Mouse (Mus musculus) liver (tissue): ENCODE results near the gene Erc2.

Experiments used
- DNase-seq: peaks from one replicate; pipeline ENCODE4 v3.0.0-alpha.2; 2020; ENCODE audit warnings: mixed read lengths

Gene Erc2

DNA sequence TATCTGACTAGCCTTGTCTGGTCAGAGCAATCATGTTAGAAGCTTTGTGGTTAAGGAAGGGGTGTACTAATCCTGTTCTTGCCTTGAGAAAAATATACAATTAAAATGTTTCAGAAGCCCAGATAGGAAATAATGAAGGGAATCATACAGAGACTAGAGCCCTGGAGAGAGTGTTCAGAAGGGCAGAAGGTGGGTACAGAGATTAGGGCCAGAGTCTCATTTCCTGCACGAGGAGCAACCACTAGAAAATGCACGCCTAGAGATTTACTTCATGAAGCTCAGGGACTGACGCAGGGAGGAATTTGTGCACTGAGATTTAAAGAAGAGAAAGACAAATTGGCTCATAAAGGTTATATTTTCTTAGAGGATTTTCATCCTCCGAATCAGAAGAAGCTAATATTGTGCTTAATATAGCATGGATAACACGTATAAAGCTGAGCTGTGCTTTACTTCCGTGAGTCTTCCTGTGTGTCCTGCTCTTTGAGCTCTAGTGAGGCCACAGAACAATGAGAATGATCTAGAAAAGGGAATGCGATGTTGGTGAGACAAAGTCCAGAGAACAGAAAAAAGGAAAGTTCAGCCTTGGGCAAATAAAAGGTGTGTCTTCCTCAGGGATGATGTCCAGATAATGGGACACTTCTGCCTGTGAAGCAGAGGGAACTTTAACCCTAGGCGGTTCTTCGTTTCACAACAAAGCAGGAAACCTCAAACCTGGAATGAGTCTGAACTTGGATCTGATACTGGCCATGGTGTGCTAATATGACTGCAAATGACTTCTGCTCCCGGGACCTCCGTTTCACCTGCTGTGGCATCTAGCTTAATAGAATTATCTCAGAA is 45.0 kb downstream of the Erc2 start:
- DNase-seq: no peak

DNA sequence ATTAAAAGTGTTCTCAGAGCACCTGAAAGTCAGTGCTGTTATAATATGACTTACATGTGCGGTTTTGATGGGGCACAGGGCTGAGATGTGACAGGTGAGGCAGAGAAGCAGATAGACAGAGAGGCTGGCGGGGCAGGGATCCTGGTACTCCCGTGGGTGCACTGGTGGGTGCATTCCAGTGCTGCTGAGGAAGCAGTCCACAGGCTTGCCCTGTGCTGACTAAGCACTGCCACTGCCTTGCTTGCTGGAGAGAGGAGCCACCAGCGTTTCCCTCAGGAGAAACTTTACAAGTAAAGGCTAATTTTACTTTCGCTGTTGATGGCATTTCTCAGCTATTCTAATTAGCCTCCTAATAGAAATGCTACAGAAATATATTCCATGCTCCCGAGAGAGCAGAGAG is 45.9 kb downstream of the Erc2 start:
- DNase-seq: no peak

DNA sequence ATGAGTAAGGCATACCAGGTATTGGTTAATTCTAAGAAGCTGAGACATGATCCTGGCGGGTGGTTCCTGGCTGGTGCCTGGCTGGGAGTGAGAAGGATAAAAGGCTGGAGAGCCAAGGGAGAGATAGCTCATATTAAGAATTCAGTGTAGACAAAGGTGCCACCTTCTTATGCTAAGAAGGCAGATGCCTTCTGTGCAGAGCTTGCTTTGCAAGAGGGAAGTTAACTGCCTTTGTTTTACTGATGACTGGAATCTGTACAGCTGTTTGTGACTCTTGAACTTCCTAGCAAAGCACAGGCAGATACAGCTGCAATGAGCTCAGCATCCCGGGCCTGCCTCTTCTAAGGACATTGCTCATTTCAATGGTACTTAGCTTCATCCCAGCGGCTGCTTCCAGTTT is 47.7 kb downstream of the Erc2 start:
- DNase-seq: no peak

DNA sequence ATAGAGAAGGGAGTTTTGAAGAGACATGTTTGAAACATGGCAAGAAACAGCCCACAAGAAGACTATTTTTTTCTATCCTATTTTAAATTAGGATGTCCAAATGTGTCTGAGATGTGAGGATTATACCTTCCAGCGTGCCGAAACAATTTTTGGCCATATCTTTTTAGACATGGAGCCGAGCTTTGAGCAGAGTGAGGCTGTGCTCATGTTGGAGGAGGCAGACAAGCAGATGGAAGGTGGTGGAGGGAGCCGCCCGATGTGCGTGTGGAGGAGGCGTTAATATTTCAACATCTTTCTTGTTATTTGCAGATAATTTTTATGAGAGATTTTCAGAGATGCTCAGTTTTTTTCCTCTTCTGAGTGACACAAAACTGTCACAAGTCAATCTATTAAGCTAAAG is 50.5 kb downstream of the Erc2 start:
- no peak for DNase-seq

DNA sequence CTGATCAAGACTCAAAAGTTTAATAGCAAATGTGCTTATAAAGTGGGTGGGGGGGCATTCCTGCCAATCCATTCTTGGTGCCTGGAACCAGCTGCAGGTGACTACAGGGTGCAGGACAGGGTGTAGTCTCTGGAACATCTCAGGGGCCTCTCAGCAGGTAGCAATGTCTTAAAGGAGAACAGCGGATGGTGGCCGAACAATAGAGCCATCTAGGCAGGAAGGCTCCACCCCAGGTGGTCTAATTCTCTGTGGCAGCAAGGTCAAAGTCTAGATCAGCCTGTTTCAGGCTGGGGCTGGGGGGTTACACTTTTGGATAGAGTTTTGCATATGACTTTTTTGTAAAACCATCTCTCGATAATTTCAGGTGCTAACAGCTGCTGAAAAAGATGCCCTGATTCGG is 51.9 kb downstream of the Erc2 start:
- no peak for DNase-seq

DNA sequence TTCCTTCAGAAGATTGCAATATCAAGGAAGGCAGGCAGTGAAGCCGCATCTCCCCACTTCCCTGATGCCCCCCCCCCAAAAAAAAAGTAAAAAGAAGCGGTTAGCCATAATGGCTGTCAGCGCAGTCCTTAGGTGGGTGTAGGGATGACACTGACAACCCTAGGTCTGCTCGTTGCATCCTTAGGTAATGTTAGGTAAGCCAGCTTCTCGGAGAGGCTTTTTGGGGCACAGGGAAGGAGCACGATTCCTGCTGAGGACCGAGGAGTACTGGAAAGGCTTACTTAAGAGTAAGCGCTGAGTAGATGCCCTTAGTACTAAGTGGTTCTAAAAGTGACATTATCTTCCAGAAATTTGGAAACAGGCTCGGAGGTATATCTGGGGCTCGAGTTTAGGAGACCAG is 52.3 kb downstream of the Erc2 start:
- DNase-seq: no peak

DNA sequence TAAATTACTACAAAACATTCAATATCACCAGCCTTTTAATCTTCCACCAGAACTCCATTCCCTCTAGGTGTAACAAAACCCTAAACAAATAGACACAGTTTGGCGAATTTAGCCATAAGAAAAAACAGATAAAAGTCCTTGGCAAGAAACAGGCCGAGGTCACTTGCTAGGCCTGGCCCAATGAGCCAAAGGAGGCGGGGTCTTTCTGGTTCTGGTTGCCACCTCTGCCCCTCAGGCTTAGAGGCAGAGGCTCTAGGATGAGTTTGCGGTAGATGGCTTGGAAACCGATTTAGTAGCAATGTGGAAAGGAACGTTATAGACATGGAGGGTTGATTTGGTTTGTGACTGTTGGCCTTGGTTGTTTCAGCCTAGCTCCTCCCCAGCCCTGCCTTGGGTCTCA is 52.8 kb downstream of the Erc2 start:
- DNase-seq: no peak

DNA sequence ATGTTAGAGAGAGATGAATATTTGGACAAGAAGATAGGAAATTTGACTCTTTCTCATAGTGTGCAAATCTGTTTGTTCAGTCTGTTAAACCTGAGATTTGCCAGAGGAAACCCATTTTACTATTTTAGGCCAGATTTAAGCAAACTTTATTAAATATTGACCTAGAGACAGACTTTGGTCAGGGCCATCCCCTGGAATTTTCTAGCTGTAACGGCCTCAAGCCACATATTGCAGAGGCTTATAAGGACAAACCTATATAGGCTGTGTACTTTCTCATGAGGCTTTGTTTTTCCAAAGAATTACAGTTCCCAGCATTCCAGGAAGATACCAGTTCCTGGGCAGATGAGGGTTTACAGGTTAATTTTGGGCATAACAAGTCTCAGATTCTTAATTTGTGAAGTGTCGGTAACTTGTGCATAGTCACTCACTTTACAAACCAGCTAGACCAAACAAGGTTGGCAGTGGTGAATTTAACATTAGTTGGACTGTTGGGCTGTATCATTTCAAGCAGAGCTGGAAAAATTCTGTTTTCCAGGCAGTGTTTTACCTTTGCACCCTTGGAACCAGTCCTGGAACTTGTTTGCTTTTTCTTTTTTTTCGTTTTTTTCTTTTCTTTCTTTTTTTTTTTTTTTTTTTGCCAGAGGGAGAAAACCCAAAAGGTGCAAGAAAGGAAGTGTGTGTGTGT is 60.3 kb downstream of the Erc2 start:
- no peak for DNase-seq

DNA sequence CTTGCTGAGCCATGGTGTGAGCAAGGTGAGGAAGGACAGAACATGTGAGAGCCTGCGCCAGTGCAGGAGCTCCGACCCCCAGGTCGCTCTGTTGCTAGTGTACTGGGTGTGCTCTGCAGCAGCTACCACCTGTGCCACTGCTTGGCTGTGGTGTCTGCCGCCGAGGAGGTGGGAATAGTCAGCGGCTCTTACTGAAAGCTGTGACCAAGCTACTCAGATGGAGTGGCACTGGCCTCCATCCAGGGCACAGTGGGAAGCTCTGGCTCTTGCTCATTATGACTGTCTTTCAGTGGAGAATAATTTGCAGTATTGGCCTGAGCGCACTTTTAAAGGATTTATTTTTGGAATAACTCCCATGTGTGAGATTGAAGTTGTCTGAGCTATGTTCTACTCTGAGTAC is 73.6 kb downstream of the Erc2 start:
- DNase-seq: no peak

DNA sequence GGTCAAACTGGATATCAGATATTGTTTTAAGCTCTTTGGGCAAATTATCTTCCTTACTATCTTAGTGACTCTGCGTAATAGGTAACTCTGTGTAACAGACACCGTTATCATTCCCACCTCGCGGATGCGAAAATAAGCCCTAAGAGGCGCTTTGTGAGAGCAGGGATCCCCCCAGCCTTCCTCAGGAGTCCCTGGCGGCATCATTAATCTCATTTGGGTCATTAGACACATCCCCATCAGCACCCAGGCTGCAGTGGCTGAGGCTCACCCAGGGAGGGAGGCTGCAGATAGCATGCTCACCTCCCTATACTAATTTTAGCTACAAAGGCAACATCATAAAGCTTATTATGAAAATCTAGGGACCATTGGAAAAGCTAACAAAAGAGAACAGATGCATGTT is 95.1 kb downstream of the Erc2 start:
- no peak for DNase-seq

DNA sequence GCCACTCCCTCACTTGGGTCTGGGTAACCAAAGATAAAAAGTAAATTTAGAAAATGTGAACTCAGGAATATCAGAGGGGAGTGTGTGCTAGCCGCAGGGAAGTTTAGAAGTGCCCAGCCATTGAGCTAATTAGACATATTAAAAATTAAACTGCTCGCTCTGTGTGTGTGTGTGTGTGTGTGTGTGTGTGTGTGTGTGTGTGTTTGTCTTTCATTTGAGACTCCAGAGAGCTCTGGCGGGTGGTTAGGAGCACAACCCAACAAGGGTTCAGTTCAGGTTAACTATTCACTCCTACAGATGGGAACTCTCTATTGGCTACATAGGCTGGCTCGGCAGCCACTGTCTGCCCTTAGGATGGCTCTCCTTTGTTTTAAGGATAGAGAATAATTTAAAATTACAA is 97.4 kb downstream of the Erc2 start:
- DNase-seq: no peak

DNA sequence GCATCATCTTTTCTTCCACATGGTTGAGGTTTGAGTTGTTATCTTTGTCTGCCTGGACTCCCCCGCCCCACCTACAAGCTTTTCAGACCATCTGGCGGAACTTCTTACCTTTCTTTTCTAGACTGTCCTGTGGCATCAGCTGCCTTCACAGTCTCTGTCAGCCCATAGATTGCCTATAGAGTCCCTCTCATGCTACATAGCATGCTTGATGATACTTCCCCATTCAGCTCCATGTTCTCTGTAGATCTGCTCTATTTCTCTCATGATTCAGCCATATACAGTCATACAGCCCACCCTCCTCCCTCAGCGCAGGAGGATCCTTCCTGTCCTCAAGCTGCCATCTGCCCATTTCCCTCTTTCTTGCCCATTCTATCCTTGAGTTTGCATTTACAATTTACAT is 98.7 kb downstream of the Erc2 start:
- DNase-seq: no peak

DNA sequence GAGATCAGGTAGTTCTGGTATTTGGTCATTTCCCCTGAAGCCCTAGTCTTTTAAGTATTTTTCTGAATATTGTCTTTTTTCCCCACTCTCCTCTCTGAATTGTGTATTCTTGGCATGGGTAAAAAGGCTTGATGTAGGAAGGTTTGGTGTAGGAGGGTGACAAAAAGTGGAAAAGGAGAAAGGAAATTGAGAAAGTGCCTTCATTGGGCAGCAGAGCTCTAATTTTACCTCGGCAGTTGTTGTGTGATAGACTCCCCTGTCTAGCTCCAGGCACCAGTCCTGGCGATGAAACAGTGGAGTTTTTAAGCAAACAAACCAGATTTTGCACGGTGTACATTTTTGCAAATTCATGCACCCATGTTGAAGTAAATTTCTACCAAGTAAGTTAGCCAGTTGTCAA is 99.5 kb downstream of the Erc2 start:
- no peak for DNase-seq

DNA sequence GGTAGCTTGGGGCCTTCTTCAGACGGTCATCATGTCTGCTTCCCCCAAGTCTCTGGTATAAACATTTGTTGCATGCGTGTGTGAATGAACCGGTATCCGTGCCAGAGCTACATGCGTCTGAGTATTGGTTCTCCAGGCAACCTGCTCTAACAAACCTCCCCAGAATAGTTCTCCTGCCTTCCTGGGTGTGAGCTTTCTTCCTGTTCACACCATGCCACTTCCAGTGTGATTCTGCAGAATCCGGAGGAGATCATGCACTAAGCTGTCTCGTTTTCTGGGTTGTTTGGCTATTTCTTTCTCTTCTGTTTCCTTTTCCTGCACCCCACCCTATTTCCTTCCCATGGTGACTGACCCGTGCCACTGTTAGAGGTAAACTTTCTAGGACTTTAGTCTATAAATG is 105.3 kb downstream of the Erc2 start:
- no peak for DNase-seq

DNA sequence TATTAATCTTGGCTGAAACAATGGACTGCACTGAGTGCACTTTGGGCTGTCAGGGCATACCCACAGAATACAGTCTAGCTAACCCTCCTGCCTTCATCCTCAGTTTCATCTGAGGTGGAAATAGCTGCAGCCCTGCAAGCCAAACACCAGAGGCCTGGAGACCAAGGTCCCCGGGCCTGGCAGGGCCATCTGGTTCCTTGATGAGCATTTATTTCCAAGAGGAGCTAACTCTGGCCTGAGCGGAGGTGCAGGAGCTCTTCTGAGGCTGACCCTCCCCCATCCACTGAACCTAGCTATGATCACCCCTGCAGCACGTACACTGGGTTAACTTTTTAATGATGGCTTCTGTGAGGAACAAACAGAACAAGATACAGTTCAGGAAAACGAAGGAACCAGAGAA is 108.9 kb downstream of the Erc2 start:
- DNase-seq: no peak

DNA sequence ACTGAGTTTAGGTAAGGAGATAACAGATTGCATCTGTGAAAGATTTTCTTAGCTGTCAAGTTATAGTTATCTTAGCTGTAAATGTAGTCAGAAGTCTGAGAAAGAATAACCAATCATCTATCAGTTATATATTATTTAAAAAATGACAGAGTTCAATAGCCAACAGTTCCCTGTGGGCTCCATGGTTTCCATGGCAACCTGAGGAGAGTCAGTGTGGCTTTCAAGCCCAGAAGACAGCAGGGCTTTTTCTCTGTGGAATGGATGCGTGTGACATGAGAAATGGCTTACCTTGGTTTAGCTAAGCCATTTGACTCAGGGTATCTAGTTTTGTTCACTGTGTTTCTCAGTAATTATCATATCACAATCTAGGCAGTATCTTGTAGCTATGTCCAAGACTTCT is 117.2 kb downstream of the Erc2 start:
- no peak for DNase-seq

DNA sequence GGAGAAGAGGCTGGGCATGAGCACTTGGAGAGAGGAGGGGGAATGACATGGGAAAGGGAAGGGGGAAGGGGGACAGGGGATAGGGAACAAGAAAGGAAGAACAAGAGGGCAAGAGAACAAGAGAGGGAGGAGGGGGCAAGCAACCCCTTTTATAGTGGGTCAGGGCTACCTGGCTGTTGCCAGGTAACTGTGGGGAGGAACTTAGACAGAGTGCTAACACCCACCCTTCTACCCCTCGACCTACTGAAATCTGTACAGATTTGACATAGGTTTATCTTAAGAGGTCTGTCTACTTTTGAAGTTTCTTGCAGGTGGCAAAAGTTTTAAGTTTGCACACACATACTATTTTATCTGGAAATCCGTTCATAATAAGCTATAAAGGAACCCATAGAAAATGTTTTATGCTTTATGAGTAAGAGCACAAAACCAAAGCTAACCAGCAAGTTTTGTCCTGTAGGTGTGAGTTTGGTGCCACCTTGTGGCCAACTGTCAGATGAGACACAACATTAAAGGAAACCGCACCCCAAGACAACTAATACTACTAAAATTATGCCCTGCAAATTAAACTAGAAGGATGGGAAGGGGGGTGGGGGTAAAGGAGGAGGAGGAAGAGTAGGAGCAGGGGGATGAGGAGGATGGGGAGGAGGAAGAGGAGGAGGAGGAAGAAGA is 119.2 kb downstream of the Erc2 start:
- DNase-seq: peak; percentile 48

DNA sequence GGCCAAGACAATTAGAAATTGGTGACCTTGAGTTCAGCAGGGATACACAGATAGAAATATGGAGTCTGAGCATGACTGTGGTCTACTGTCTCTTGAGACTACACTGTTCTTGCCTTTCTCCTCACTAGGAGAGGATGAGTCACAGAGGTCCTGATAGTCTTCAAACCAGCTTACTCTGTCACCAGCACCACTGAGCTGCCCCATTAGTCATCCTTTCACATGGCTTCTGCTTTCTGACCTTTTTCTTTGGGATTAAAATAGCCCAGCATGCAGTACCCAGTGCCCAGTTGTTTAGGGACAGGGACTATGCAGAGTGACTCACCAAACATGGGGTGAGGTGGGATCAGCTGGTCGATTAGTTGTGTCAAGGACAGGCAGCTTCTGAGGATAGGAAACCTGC is 132.1 kb downstream of the Erc2 start:
- DNase-seq: no peak

DNA sequence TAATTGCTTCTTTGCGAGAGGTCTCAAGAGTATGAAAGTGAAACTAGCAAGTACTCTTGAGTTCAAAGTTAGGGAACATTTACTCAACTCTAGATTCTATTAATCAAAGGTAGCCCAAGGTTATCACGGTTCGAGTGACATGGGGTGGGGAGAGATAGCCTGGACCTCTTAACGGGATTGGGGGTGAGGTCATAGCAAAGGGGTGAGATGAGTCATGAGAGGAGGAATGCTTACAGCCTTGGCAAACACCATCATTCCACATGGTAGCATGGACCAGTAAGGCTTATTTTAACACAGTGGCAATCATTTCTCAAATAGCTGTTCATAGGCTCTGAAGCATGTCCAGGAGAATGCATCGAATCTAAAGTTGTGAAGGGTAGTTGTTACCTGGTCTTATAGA is 134.7 kb downstream of the Erc2 start:
- DNase-seq: no peak

DNA sequence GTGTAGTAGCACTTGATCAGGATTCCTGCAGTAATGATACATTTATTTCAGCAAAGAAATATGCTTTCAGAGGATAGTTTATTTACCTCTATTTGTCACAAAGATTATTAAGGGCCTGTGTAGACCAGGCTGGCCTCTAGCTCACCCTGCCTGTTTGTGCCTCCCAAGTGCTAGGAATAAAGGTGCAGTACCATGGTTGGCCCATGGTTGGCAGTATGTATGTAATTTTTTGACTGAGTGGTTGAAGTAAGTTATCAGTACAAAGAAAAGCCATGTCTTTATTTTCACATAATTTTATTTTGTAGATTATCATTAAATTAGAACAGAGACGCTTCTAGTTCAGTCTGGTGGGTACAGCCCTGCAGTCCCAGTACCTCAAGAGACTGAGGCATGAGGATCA is 136.0 kb downstream of the Erc2 start:
- DNase-seq: no peak

DNA sequence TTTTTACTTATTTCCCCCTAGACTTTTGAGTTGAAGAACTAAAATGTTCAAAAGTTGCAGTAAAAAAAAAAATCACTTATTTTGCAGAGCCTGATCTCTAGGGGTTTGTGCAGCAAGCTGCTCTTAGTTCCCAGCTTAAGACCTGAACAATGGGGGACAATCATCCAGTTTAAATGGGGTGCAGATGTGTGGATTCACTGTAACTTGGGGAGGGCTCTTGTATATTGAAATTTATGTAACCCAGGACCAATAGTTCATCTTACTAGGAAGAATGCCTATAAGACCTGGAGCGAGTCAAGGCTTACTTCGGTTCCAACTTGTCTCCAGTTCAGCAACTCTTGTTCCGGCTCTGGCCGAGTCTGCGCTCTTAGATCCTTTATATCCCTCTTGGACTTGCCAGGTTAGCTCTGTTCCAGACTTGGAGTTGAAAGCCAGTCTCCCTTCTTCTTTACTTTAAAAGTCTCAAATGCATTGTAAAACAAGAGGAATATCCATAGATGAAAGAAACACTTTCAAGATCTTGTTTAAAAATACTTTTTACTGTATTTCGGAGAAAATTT is 136.9 kb downstream of the Erc2 start:
- DNase-seq: no peak

DNA sequence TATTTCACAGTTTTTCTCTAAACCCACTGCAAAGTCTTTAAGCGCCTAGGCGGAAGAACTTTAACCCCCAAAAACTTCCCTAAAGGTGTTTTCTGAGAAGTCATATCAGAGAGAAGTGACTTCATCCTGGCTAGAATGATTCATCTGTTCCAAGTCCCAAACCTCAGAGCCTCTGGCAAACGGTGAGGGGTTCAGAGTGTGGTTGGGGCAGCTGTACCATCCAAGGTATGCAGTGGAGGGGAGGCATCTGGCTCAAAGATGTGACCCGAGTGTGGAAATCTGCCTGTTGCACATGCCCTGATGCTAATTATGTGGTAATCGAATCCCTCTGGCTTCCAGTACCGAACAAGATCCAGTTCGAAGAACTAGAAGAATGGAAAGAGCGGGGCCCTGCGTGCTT is 137.8 kb downstream of the Erc2 start:
- no peak for DNase-seq

DNA sequence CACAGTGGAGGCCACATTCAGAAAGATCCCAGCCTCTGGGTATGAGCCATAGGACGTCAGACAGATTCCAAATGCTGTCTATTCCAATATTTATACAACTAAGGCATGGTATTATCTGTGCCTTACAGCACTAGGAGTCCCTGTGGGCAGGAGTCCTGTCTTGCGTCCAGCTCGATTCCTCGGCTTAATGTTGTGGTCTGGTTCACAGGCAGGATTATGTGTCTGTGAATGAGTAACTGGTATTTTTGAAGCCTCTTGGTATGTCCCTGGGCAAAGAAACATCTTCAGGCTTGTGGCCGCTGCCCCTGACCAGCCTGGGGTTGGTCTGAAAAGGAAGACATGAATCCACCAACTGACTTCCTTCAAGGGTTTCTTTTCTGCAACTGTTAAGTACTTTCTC is 153.1 kb downstream of the Erc2 start:
- DNase-seq: no peak

DNA sequence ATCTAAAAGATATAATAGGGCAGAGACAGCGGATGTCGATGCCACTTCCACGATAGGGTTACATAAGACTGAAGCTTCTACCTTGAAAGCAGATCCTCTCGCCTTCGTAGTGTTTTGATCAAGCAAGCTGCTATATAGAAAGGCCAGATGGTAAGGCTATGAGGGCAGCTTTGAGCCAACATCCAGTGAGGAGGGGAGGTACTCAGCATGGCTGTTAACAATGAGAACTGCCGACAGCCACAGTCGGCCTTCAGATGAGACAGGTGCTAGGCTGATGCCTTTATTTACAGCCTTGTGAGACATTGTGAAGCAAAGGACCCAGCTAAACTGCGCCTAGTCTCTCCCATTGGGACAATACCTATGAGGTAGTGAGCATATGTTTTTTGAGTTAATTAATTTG is 156.3 kb downstream of the Erc2 start:
- DNase-seq: no peak
